Mouse (Mus musculus): ENCODE data around the gene Rin3.

DNA sequence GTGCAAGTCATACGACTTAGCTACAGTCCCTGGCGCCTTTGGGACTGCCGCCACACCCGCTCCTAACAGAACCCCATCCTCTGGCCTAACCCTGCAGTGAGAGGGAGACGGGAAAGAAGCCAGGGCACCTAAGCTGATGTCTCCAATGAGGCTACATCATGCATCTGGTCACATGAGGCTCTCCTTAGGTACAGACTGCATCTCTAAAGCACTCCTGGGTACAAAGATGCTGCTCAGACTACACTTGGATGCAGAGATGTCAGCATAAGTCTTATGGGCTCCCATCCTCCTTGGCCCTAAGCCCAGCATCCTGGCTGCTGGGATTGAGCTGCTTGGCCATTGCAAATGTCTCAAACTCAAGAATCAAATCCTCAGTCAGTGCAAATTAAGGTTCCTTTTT is 146.8 kb downstream of the Rin3 start:
- no peak for TF ChIP-seq CTCF (IDR thresholded peaks at IDR 0.05; ENCODE audit: control insufficient read depth, insufficient read depth, low read length)
- TF ChIP-seq POLR2A (IDR thresholded peaks at IDR 0.05; ENCODE audit: borderline replicate concordance, control insufficient read depth, low read depth, low read length): no peak
